Mouse (Mus musculus): ENCODE data around the gene Immp2l.

The Immp2l gene

GRCm38 (mm10) chr12:41314811-41315461, 291.0 kb downstream of the Immp2l start:
- no peak for DNase-seq (ENCODE audit: low read depth, low spot score)

- no peak for DNase-seq (ENCODE audit: low read depth, low spot score)
Measured at GRCm38 (mm10) chr12:41315871-41316270, 292.0 kb downstream of the Immp2l start.

- no peak for DNase-seq (ENCODE audit: low read depth, low spot score)
Measured at GRCm38 (mm10) chr12:41316426-41316825, 292.5 kb downstream of the Immp2l start.

GRCm38 (mm10) chr12:41317431-41317830, 293.5 kb downstream of the Immp2l start:
- DNase-seq (ENCODE audit: low read depth, low spot score) = no peak

GRCm38 (mm10) chr12:41322018-41322417, 298.1 kb downstream of the Immp2l start:
- no peak for DNase-seq (ENCODE audit: low read depth, low spot score)

GRCm38 (mm10) chr12:41324418-41324817, 300.5 kb downstream of the Immp2l start:
- DNase-seq (ENCODE audit: low read depth, low spot score) = no peak

- no peak for DNase-seq (ENCODE audit: low read depth, low spot score)
Measured at GRCm38 (mm10) chr12:41325756-41326155, 301.9 kb downstream of the Immp2l start.

GRCm38 (mm10) chr12:41330988-41331671, 307.2 kb downstream of the Immp2l start:
- no peak for DNase-seq (ENCODE audit: low read depth, low spot score)

GRCm38 (mm10) chr12:41345621-41346020, 321.7 kb downstream of the Immp2l start:
- DNase-seq (ENCODE audit: low read depth, low spot score) = no peak

GRCm38 (mm10) chr12:41347494-41347893, 323.6 kb downstream of the Immp2l start:
- DNase-seq (ENCODE audit: low read depth, low spot score) = no peak

GRCm38 (mm10) chr12:41349386-41349785, 325.5 kb downstream of the Immp2l start:
- no peak for DNase-seq (ENCODE audit: low read depth, low spot score)

- no peak for DNase-seq (ENCODE audit: low read depth, low spot score)
Measured at GRCm38 (mm10) chr12:41349814-41350213, 325.9 kb downstream of the Immp2l start.

- no peak for DNase-seq (ENCODE audit: low read depth, low spot score)
Measured at GRCm38 (mm10) chr12:41351275-41351674, 327.4 kb downstream of the Immp2l start.

GRCm38 (mm10) chr12:41354857-41355256, 331.0 kb downstream of the Immp2l start:
- no peak for DNase-seq (ENCODE audit: low read depth, low spot score)

- DNase-seq (ENCODE audit: low read depth, low spot score) = no peak
Measured at GRCm38 (mm10) chr12:41356040-41356439, 332.1 kb downstream of the Immp2l start.

GRCm38 (mm10) chr12:41386685-41387084, 362.8 kb downstream of the Immp2l start:
- no peak for DNase-seq (ENCODE audit: low read depth, low spot score)

GRCm38 (mm10) chr12:41394231-41394630, 370.3 kb downstream of the Immp2l start:
- DNase-seq (ENCODE audit: low read depth, low spot score) = no peak

GRCm38 (mm10) chr12:41401136-41401535, 377.2 kb downstream of the Immp2l start:
- DNase-seq (ENCODE audit: low read depth, low spot score) = no peak

GRCm38 (mm10) chr12:41401923-41402322, 378.0 kb downstream of the Immp2l start:
- DNase-seq (ENCODE audit: low read depth, low spot score) = no peak

- DNase-seq (ENCODE audit: low read depth, low spot score) = no peak
Measured at GRCm38 (mm10) chr12:41409431-41409830, 385.5 kb downstream of the Immp2l start.

- DNase-seq (ENCODE audit: low read depth, low spot score) = no peak
Measured at GRCm38 (mm10) chr12:41416635-41417034, 392.7 kb downstream of the Immp2l start.

GRCm38 (mm10) chr12:41417099-41417498, 393.2 kb downstream of the Immp2l start:
- no peak for DNase-seq (ENCODE audit: low read depth, low spot score)

GRCm38 (mm10) chr12:41417961-41418360, 394.1 kb downstream of the Immp2l start:
- no peak for DNase-seq (ENCODE audit: low read depth, low spot score)

All from CD4-positive helper T cell, adult 2 months (primary cell).